Mouse (Mus musculus): ENCODE results near the gene Aqp1.
A peak's percentile ranks its signal among the peaks of the same experiment; 100 is the strongest.

The Aqp1 gene

GRCm38 (mm10) chr6:55335989-55336514, at the start of gene Aqp1:
TSS of gene Aqp1 (plus strand) at chr6:55336432.
- DNase-seq (ENCODE audit: extremely low spot score) = no peak

- no peak for DNase-seq (ENCODE audit: extremely low spot score)
These were observed 48.1 kb upstream of the Aqp1 start for GRCm38 (mm10) chr6:55288007-55288602.

- no peak for DNase-seq (ENCODE audit: extremely low spot score)
These were observed 41.6 kb upstream of the Aqp1 start for GRCm38 (mm10) chr6:55294549-55295131.

GRCm38 (mm10) chr6:55295325-55295724, 40.9 kb upstream of the Aqp1 start:
- DNase-seq (ENCODE audit: extremely low spot score) = no peak

GRCm38 (mm10) chr6:55299482-55299881, 36.8 kb upstream of the Aqp1 start:
- no peak for DNase-seq (ENCODE audit: extremely low spot score)

- DNase-seq (ENCODE audit: extremely low spot score) = no peak
These were observed 36.3 kb upstream of the Aqp1 start for GRCm38 (mm10) chr6:55299917-55300316.

- DNase-seq (ENCODE audit: extremely low spot score) = no peak
These were observed 35.5 kb upstream of the Aqp1 start for GRCm38 (mm10) chr6:55300704-55301103.

- no peak for DNase-seq (ENCODE audit: extremely low spot score)
These were observed 26.1 kb upstream of the Aqp1 start for GRCm38 (mm10) chr6:55310179-55310578.

- peak; percentile 61 for DNase-seq (ENCODE audit: extremely low spot score)
These were observed 24.3 kb upstream of the Aqp1 start for GRCm38 (mm10) chr6:55311962-55312361.

GRCm38 (mm10) chr6:55313893-55314292, 22.3 kb upstream of the Aqp1 start:
- DNase-seq (ENCODE audit: extremely low spot score) = no peak

- no peak for DNase-seq (ENCODE audit: extremely low spot score)
These were observed 21.6 kb upstream of the Aqp1 start for GRCm38 (mm10) chr6:55314628-55315027.

GRCm38 (mm10) chr6:55318597-55318996, 17.6 kb upstream of the Aqp1 start:
- no peak for DNase-seq (ENCODE audit: extremely low spot score)

- DNase-seq (ENCODE audit: extremely low spot score) = no peak
These were observed 16.4 kb upstream of the Aqp1 start for GRCm38 (mm10) chr6:55319585-55320551.

GRCm38 (mm10) chr6:55320894-55321293, 15.3 kb upstream of the Aqp1 start:
- no peak for DNase-seq (ENCODE audit: extremely low spot score)

- DNase-seq (ENCODE audit: extremely low spot score) = no peak
These were observed 14.7 kb upstream of the Aqp1 start for GRCm38 (mm10) chr6:55321518-55321917.

GRCm38 (mm10) chr6:55322980-55323379, 13.3 kb upstream of the Aqp1 start:
- DNase-seq (ENCODE audit: extremely low spot score) = no peak

GRCm38 (mm10) chr6:55323908-55324634, 12.2 kb upstream of the Aqp1 start:
- DNase-seq (ENCODE audit: extremely low spot score) = no peak

GRCm38 (mm10) chr6:55324785-55325184, 11.4 kb upstream of the Aqp1 start:
- DNase-seq (ENCODE audit: extremely low spot score) = no peak

GRCm38 (mm10) chr6:55326299-55326698, 9.9 kb upstream of the Aqp1 start:
- no peak for DNase-seq (ENCODE audit: extremely low spot score)

- DNase-seq (ENCODE audit: extremely low spot score) = no peak
These were observed 8.9 kb upstream of the Aqp1 start for GRCm38 (mm10) chr6:55327326-55327725.

GRCm38 (mm10) chr6:55328179-55328578, 8.1 kb upstream of the Aqp1 start:
- DNase-seq (ENCODE audit: extremely low spot score) = no peak

GRCm38 (mm10) chr6:55331315-55331714, 4.9 kb upstream of the Aqp1 start:
- DNase-seq (ENCODE audit: extremely low spot score) = no peak
